23 mouse cellular contexts compared by ENCODE assay signal in the genomic region with DNA sequence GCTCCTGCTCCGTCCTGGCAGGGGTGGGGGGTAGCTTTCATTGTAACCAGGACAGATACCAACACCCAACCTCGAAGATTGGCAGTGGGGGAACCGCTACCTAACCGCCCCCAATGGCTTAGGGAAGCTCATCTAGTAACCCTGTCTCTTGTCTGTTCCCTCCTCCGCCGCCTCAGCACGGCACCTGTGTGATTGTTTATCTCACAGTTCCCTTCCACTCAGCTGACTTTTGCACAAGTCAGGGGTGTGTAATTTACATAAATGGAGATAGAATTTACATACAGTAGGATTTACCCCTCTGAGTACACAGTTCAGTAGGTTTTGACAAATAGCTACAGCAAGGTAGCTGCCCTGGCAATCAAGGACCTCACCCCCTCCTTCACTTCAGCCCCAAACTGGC.
DNase-seq lines count a peak whose midpoint lies in the region; ATAC-seq and TF ChIP-seq lines count a peak whose summit lies in the region.
"Had no signal": no experiment of that assay in that cellular context is flagged by ENCODE, and none has a peak within 500 bp of the region (broad histone marks: within the 10 kb centered on the region; RNA-seq: fewer than 3 reads in every experiment).

No protein-coding gene starts in this region.

- TF ChIP-seq POLR2A in lung, adult 2 months (IDR thresholded peaks at IDR 0.05; ENCODE audit: borderline replicate concordance, extremely low read depth, low read depth, low read length) = no peak
- no peak for TF ChIP-seq POLR2A in bone marrow macrophage, adult 2 months (IDR thresholded peaks at IDR 0.05; ENCODE audit: borderline replicate concordance, low read depth, low read length)

- TF ChIP-seq CTCF in lung, adult 2 months (IDR thresholded peaks at IDR 0.05; ENCODE audit: insufficient read depth, low read length) = no peak
- TF ChIP-seq CTCF in bone marrow macrophage, adult 2 months (IDR thresholded peaks at IDR 0.05; ENCODE audit: low read depth, low read length) = no peak

- DNase-seq in lung, adult 2 months = no peak
- DNase-seq in spleen, postnatal 36 days (ENCODE audit: low spot score in 2 of 2) = peak; percentile 26 to 34
- no peak for DNase-seq in spleen, postnatal 10 days (ENCODE audit: low spot score in 2 of 2)
- peak; percentile 87 for DNase-seq in A20 (ENCODE audit: low read depth, low spot score)
- DNase-seq in frontal cortex, postnatal 36 days (ENCODE audit: low spot score in 2 of 2) = no peak
- DNase-seq: adrenal gland, adult 8-10 months; adrenal gland, postnatal 36 days; cerebellum, adult 11-12 months; cerebellum, adult 9-10 months; cerebellum, postnatal 25 days; gastrocnemius, postnatal 14 days; heart, adult 2 months; heart, postnatal 14 days had no signal

- no peaks in the 10 kb centered on the region for H3K27me3 ChIP-seq in lung, embryonic 16.5 days (ENCODE audit: control insufficient read depth, insufficient read depth, low read depth, low read length)
- H3K27me3 ChIP-seq: embryonic facial prominence, embryonic 12.5 days had no signal

- H3K4me1 ChIP-seq in lung, embryonic 16.5 days (replicated peaks; ENCODE audit: control insufficient read depth, insufficient read depth, low read length) = peaks cover 12% of the 10 kb centered on the region
- H3K4me1 ChIP-seq in lung, adult 2 months (ENCODE audit: control insufficient read depth, insufficient read depth, low read length) = peaks cover 36% of the 10 kb centered on the region
- H3K4me1 ChIP-seq in bone marrow macrophage, adult 2 months (ENCODE audit: control insufficient read depth, insufficient read depth, low read length) = peaks cover 27% of the 10 kb centered on the region
- H3K4me1 ChIP-seq: heart, embryonic 15.5 days had no signal

- no peak for ATAC-seq in lung, embryonic 16.5 days (ENCODE audit: low read depth)
- ATAC-seq: CD4-positive, CD25-positive, alpha-beta regulatory T cell, adult 4 months; forebrain, embryonic 16.5 days had no signal

- H3K9ac ChIP-seq in lung, embryonic 16.5 days (ENCODE audit: low read length) = no peak overlapping the region
- H3K9ac ChIP-seq: embryonic facial prominence, embryonic 12.5 days; forebrain, embryonic 12.5 days; heart, embryonic 15.5 days; hindbrain, embryonic 15.5 days had no signal

- 43% methylated on average over 7 of the region's 7 CpGs for WGBS in lung, embryonic 16.5 days
- WGBS in lung, adult 2 months = 35% methylated on average over 7 of the region's 7 CpGs

- H3K9me3 ChIP-seq in lung, embryonic 16.5 days (ENCODE audit: control insufficient read depth, low read length) = no peaks in the 10 kb centered on the region
- H3K9me3 ChIP-seq: embryonic facial prominence, embryonic 12.5 days; forebrain, embryonic 12.5 days; G1E; heart, embryonic 15.5 days; hindbrain, embryonic 15.5 days had no signal

- H3K27ac ChIP-seq in lung, embryonic 16.5 days (ENCODE audit: low read length) = peak overlapping the region; percentile 40
- 0 out of 2 replicates have a peak overlapping the region, but pooled peaks have one; percentile 5 for H3K27ac ChIP-seq in bone marrow macrophage, adult 2 months (ENCODE audit: insufficient read depth, low read depth, low read length)
- H3K27ac ChIP-seq: embryonic facial prominence, embryonic 12.5 days; forebrain, embryonic 12.5 days; heart, adult 2 months; heart, embryonic 15.5 days; hindbrain, embryonic 15.5 days had no signal

- H3K4me3 ChIP-seq in lung, embryonic 16.5 days (ENCODE audit: low read length) = no peak overlapping the region
- no peak overlapping the region for H3K4me3 ChIP-seq in lung, adult 2 months (replicated peaks; ENCODE audit: extremely low read depth, low read depth, low read length)
- no peak overlapping the region for H3K4me3 ChIP-seq in bone marrow macrophage, adult 2 months (ENCODE audit: insufficient read depth, low read length)
- H3K4me3 ChIP-seq: embryonic facial prominence, embryonic 12.5 days; forebrain, embryonic 12.5 days; heart, adult 2 months; heart, embryonic 15.5 days; hindbrain, embryonic 15.5 days had no signal

- H3K4me2 ChIP-seq in lung, embryonic 16.5 days (ENCODE audit: low read depth, low read length) = no peak overlapping the region
- H3K4me2 ChIP-seq: embryonic facial prominence, embryonic 12.5 days; forebrain, embryonic 12.5 days; heart, embryonic 11.5 days; heart, embryonic 15.5 days; hindbrain, embryonic 15.5 days had no signal

- no peaks in the 10 kb centered on the region for H3K36me3 ChIP-seq in lung, embryonic 16.5 days (ENCODE audit: control insufficient read depth, insufficient read depth, low read length)
- H3K36me3 ChIP-seq: embryonic facial prominence, embryonic 12.5 days; forebrain, embryonic 12.5 days; G1E; heart, embryonic 15.5 days; hindbrain, embryonic 15.5 days had no signal

Comparison
In these comparisons a context has a peak if more than half of its experiments do, and no peak if none do; other contexts are left out.
1. DNase-seq: peak in spleen, postnatal 36 days (2 of 2) and A20 (single experiment); none in lung, adult 2 months (single experiment), spleen, postnatal 10 days (0 of 2) and frontal cortex, postnatal 36 days (0 of 2).